Mouse (Mus musculus) liver, embryonic 11.5 days (tissue): ENCODE measurements at regions not wholly inside any gene's neighbourhood (a gene's known extent, or its start where the extent isn't known, plus 50 kb on each side); places are given as distances from the start of the nearest gene placed in this dataset.

Experiments
- ATAC-seq: fragments of 200-750 bp; cut with Nextera tagmentation; replicated peaks from 2 replicates; pipeline ENCODE4 v1.8.0; 2017; ENCODE audit warnings: moderate number of reproducible peaks, mild to moderate bottlenecking, moderate TSS enrichment, moderate library complexity; ENCODE audit not compliant: low FRiP score
- DNase-seq: peaks from one replicate; pipeline ENCODE4 v3.0.0-alpha.2; 2017; ENCODE audit warnings: low spot score
- H3K27ac ChIP-seq: fragments of 300-500 bp; sonication (generic); 2 replicates; pipeline ENCODE4 v1.5.1; 2014; ENCODE audit warnings: mild to moderate bottlenecking, low read depth, low read length, control low read depth
- H3K27me3 ChIP-seq: fragments of 300-500 bp; sonication (generic); replicated peaks from 2 replicates; pipeline ENCODE4 v1.6.1; 2014; ENCODE audit warnings: low read length, mixed read lengths; ENCODE audit not compliant: control insufficient read depth, insufficient read depth
- H3K36me3 ChIP-seq: fragments of 300-500 bp; sonication (generic); 2 replicates; pipeline ENCODE4 v1.6.1; 2014; ENCODE audit warnings: mild to moderate bottlenecking, low read length, moderate library complexity, mixed read lengths; ENCODE audit not compliant: control insufficient read depth, insufficient read depth
- H3K4me1 ChIP-seq: fragments of 300-500 bp; sonication (generic); replicated peaks from 2 replicates; pipeline ENCODE4 v1.6.1; 2014; ENCODE audit warnings: low read length, mixed read lengths; ENCODE audit not compliant: control insufficient read depth, insufficient read depth
- H3K4me2 ChIP-seq: fragments of 300-500 bp; sonication (generic); 2 replicates; pipeline ENCODE4 v1.6.1; 2014; ENCODE audit warnings: mild to moderate bottlenecking, control low read depth, moderate library complexity
- H3K4me3 ChIP-seq: fragments of 300-500 bp; sonication (generic); 2 replicates; pipeline ENCODE4 v1.5.1; 2014; ENCODE audit warnings: low read depth, low read length, control low read depth
- H3K9ac ChIP-seq: fragments of 300-500 bp; sonication (generic); 2 replicates; pipeline ENCODE4 v1.6.1; 2014; ENCODE audit warnings: low read depth, low read length, control low read depth
- H3K9me3 ChIP-seq: fragments of 300-500 bp; sonication (generic); 2 replicates; pipeline ENCODE4 v1.6.1; 2016; ENCODE audit warnings: low read length, inconsistent platforms, mixed read lengths; ENCODE audit not compliant: control insufficient read depth
- WGBS: fragments of 180-500 bp; shearing (Covaris S2); extraction: QIAGEN DNeasy Blood & Tissue Kit; methylation state at CpG from one replicate; pipeline ENCODE4 v1.1.7; 2014; 5-methylcytosine and 5-hydroxymethylcytosine counted together

DNA sequence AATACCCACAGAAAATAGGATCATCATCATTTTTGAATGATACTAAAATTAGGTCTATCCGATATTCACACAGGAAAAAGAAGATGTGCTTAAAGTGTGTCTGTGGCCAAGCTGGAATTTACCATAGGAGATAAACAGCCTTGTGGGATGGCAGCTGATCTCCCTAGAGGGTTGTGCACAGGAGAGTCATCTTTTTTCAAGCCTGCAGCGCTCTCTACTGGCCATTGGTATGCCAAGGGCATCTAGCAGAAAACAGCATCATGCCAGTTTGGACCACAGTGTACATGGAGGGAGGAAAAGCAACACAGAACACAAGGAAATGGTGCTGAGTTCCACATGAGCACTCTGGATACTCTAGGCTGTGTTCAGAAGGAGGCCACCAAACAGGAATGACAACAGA is 74.1 kb upstream of the Diaph3 start:
- Histone ChIP-seq H3K4me3 (no peak overlapping the region), H3K9me3 (no peaks in the 10 kb centered on the region), H3K4me1 (no peaks in the 10 kb centered on the region), H3K27ac (no peak overlapping the region), H3K9ac (no peak overlapping the region), H3K36me3 (no peaks in the 10 kb centered on the region), H3K4me2 (no peak overlapping the region), H3K27me3 (no peaks in the 10 kb centered on the region)
- DNase-seq (no peak), ATAC-seq (peak; percentile 47; the same call in 1 of the 2 replicates)
- 24% methylated on average over 2 of the region's 2 CpGs for WGBS

DNA sequence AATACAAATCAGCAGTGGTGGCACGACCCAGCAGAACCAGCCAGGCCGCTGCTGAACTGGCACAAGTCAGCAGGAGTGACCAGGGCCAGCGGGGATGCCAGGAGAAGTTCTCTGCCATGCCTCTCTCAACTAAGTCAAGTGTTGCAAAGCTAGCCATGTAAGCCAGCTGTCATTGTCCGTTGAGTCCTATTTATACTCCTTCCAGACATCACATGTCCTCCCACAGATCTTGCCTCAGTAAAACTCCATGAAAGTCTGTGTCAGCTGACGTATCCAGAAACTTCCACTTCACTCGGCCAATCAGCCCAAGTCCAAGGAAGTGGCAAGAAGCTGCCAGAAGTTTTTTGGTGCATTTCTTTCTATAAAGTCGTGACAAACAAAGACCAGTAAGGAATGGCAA is 76.0 kb upstream of the Diaph3 start:
- Histone ChIP-seq H3K4me1 (no peaks in the 10 kb centered on the region), H3K36me3 (no peaks in the 10 kb centered on the region), H3K27me3 (no peaks in the 10 kb centered on the region), H3K9me3 (no peaks in the 10 kb centered on the region), H3K9ac (no peak overlapping the region), H3K4me2 (no peak overlapping the region), H3K4me3 (no peak overlapping the region), H3K27ac (no peak overlapping the region)
- ATAC-seq = no peak
- 71% methylated on average over 7 of the region's 7 CpGs for WGBS
- DNase-seq = no peak

DNA sequence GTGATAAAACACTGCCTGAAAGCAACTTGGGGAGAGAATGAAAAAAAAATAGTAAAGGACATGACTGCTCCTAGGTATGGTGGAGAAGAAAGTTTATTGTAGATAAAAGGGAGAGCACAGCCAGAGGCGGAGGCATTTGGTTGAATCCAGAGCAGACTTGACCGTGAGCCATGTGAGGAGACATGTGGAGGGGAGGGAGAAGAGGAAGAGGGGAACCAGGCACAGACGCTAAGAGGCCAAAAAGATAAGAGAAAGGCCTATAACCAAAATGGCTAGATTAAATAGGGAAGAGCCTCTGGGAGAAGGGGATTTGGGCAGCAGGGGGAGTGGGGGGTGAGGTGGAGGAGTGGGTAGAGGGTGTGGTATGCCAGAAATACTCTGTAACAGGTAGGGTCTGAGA is 78.9 kb upstream of the Diaph3 start:
- no peak overlapping the region for H3K9ac ChIP-seq
- WGBS = 55% methylated on average over 3 of the region's 3 CpGs
- no peak overlapping the region for H3K4me2 ChIP-seq
- ATAC-seq = no peak
- no peaks in the 10 kb centered on the region for H3K9me3 ChIP-seq
- no peak overlapping the region for H3K27ac ChIP-seq
- H3K27me3 ChIP-seq = no peaks in the 10 kb centered on the region
- H3K36me3 ChIP-seq = no peaks in the 10 kb centered on the region
- DNase-seq = no peak
- H3K4me1 ChIP-seq = no peaks in the 10 kb centered on the region
- no peak overlapping the region for H3K4me3 ChIP-seq

DNA sequence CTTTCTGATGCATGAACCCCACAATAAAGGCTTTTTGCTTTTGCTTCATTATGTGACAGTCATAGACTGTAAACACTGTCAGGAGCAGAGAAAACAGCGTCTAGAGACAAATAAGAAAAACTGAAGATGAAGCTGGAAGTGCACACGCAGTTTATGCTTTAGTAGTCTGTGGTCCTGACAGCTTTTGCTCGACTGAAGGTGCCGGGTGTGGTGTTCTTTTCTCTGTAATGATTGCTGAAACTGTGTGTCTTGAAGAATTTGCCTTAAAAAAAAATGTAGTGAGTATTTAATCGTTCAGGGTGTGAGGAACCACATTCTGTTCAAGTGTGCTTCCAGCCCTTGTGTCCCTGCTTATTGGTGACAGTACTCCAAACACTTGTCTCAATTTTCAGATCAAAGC is 83.8 kb upstream of the Diaph3 start:
- Histone ChIP-seq H3K4me3 (no peak overlapping the region), H3K9ac (no peak overlapping the region), H3K27me3 (no peaks in the 10 kb centered on the region), H3K4me2 (no peak overlapping the region), H3K27ac (no peak overlapping the region), H3K9me3 (no peaks in the 10 kb centered on the region; the same call in 1 of the 2 replicates), H3K4me1 (no peaks in the 10 kb centered on the region), H3K36me3 (no peaks in the 10 kb centered on the region)
- DNase-seq = no peak
- WGBS = 71% methylated on average over 5 of the region's 5 CpGs
- ATAC-seq = no peak

DNA sequence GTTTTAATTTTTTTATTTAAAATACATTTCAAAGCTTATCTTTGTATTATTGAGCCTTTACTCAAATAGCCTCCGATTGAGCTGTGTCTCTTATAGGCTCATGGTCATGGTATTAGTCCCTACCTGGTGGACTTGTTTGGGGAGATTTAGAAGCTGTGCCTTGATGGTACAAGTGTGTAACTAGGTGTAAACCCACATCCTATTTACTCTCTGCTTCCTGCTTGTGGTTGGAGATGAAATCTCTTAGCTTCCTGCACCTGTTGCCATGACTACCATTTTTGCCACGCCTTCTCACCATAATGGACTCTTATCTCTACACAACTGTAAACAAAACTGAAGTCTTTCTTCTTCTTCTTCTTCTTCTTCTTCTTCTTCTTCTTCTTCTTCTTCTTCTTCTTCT is 108.2 kb upstream of the Diaph3 start:
- Histone ChIP-seq H3K9me3 (no peaks in the 10 kb centered on the region), H3K4me1 (no peaks in the 10 kb centered on the region), H3K27ac (no peak overlapping the region), H3K36me3 (no peaks in the 10 kb centered on the region), H3K4me3 (no peak overlapping the region), H3K4me2 (no peak overlapping the region), H3K27me3 (no peaks in the 10 kb centered on the region), H3K9ac (no peak overlapping the region)
- DNase-seq = no peak
- ATAC-seq = no peak
- WGBS = 72% methylated on average over 2 of the region's 2 CpGs

DNA sequence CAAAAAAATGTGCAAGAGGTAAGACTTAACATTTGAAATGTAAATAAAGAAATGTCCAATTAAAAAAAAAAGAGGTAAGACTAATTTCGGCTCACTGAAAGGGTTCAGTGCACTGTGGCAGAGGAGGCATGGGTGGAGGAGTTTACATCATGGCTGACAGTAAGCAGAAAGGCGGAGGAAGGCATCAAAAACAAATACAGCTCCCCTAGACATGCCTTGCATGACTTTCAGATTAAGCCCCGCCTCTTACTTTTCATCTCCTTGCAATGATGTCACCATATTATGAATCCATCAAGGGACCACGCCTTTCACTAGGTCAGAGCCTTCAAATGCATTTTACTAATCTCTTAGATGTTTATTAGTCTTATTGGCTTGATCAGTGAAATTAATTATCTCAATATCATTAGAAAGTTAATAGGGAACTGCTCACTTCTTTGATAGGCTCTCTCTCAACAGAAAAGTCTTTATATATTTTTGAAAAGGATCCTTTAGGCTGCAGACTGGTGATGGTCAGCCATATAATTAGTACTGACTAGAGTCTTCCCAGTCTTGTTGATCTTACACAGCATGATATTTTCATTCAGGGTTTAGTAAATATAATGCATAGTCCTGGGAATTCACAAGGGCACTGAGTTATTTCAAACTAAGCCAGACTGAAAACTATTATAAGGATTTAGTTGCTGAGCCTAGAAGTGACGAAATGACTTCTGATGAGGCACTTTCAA is 114.6 kb upstream of the Diaph3 start:
- DNase-seq (no peak), ATAC-seq (no peak)
- Histone ChIP-seq H3K4me1 (no peaks in the 10 kb centered on the region), H3K27me3 (no peaks in the 10 kb centered on the region), H3K4me2 (no peak overlapping the region), H3K27ac (no peak overlapping the region), H3K9ac (no peak overlapping the region), H3K9me3 (no peaks in the 10 kb centered on the region), H3K4me3 (no peak overlapping the region), H3K36me3 (no peaks in the 10 kb centered on the region)
- 71% methylated on average over 5 of the region's 5 CpGs for WGBS

DNA sequence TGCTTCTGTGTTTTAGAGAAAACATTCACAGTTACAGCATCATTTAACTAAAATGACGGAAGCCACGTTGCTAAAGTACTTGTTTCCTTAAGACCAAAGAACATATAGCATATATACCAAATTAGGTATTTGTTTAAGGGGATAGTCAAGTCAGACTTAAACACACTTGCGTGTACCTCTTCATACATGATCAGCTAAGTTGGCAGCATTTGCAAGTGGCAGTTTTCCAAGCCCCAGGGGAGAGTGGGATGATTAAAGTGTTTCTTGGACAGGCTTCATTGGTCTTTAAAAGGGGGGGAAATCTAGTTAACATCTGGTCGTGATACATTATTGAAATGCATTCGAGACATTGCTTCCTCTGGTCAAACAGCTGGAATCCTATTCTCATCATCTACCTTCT is 120.7 kb upstream of the Diaph3 start:
- ATAC-seq (no peak), DNase-seq (no peak)
- no peaks in the 10 kb centered on the region for H3K4me1 ChIP-seq
- 79% methylated on average over 5 of the region's 5 CpGs for WGBS
- H3K27ac ChIP-seq = no peak overlapping the region
- H3K27me3 ChIP-seq = no peaks in the 10 kb centered on the region
- no peak overlapping the region for H3K9ac ChIP-seq
- no peak overlapping the region for H3K4me2 ChIP-seq
- H3K4me3 ChIP-seq = no peak overlapping the region
- H3K36me3 ChIP-seq = no peaks in the 10 kb centered on the region
- no peaks in the 10 kb centered on the region for H3K9me3 ChIP-seq

DNA sequence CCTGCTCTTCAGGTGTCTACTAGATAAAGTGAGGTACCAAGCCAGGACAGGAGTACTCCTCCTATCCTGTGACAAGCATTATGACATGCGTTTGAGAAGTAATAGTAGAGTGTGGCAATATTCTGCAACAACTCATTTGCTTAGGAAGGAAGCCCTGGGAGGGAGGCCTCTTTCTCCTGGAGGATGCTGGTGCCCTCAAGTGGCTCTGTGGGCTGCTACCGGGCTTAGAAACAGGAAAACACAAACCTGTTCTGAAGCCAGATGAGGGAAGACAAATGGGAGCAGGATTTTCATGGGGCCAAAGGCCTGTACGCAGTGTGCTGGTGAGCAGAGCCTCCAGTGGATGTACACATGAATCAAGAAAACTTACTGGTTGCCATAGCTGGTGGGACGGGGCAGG is 123.8 kb upstream of the Diaph3 start:
- no peak overlapping the region for H3K4me2 ChIP-seq
- DNase-seq (no peak), ATAC-seq (no peak)
- H3K4me1 ChIP-seq = no peaks in the 10 kb centered on the region
- H3K36me3 ChIP-seq = no peaks in the 10 kb centered on the region
- H3K27me3 ChIP-seq = no peaks in the 10 kb centered on the region
- no peak overlapping the region for H3K27ac ChIP-seq
- H3K9me3 ChIP-seq = no peaks in the 10 kb centered on the region
- WGBS = 82% methylated on average over 4 of the region's 4 CpGs
- H3K9ac ChIP-seq = no peak overlapping the region
- no peak overlapping the region for H3K4me3 ChIP-seq

DNA sequence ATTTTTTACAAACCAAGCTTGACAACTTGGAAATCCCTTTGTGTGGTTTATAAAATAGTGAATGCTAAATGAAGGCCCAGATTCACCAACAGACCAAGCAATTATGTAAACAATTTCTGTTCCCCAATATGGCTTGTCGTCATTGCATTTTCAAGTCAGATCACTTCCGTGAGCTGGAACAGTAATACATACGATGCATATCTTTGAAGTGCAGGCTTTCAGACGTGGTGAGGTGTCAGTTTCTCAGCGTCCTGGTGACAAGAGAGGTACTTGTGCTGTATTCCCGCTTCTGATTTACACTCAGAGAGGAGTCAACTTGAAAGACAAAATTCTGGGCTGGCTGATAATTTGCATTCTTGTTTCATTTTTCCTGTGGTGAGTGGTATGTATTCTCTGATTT is 125.3 kb upstream of the Diaph3 start:
- 50% methylated on average over 6 of the region's 6 CpGs for WGBS
- Histone ChIP-seq H3K27me3 (no peaks in the 10 kb centered on the region), H3K27ac (no peak overlapping the region), H3K4me1 (no peaks in the 10 kb centered on the region), H3K9ac (no peak overlapping the region), H3K36me3 (no peaks in the 10 kb centered on the region), H3K4me2 (no peak overlapping the region), H3K9me3 (no peaks in the 10 kb centered on the region), H3K4me3 (no peak overlapping the region)
- DNase-seq (no peak), ATAC-seq (no peak)
